Mouse (Mus musculus) heart, postnatal 25 days (tissue): ENCODE measurements at regions not wholly inside any gene's neighbourhood (a gene's known extent, or its start where the extent isn't known, plus 50 kb on each side); places are given as distances from the start of the nearest gene placed in this dataset.

ENCODE experiments used
- DNase-seq: peaks from one replicate; pipeline ENCODE4 v3.0.0; 2022; ENCODE audit warnings: low spot score
- intact Hi-C: fragments of 180-260 bp; cut with DNase I; formaldehyde crosslinking; loops from one replicate; pipeline ENCODE4 v1.15.1; 2025

GRCm38 (mm10) chr1:167905424-167905823 lies 216.4 kb downstream of the Lmx1a start:
- DNase-seq: no peak

GRCm38 (mm10) chr1:167912074-167912473 lies 223.0 kb downstream of the Lmx1a start:
- intact Hi-C loops: no loop called here
- DNase-seq: no peak

More at GRCm38 (mm10) chr1:167905424-167905823, 216.4 kb downstream of the Lmx1a start:
- intact Hi-C loops: no loop called here

GRCm38 (mm10) chr1:167914982-167915561 lies 226.0 kb downstream of the Lmx1a start:
- no peak for DNase-seq
- intact Hi-C loops: no loop called here

GRCm38 (mm10) chr1:167915578-167916275 lies 226.7 kb downstream of the Lmx1a start:
- intact Hi-C loops: no loop called here
- no peak for DNase-seq

GRCm38 (mm10) chr1:167922917-167923316 lies 233.9 kb downstream of the Lmx1a start:
- intact Hi-C loops: no loop called here
- DNase-seq: no peak

- DNase-seq: no peak
- intact Hi-C loops: no loop called here
Observed at GRCm38 (mm10) chr1:167928060-167928467, 239.0 kb downstream of the Lmx1a start.

GRCm38 (mm10) chr1:167929729-167930341 lies 240.8 kb downstream of the Lmx1a start:
- intact Hi-C loops: no loop called here
- DNase-seq: no peak

- intact Hi-C loops: no loop called here
- DNase-seq: no peak
Observed at GRCm38 (mm10) chr1:167932088-167932487, 243.1 kb downstream of the Lmx1a start.

GRCm38 (mm10) chr1:167936726-167937125 lies 247.7 kb downstream of the Lmx1a start:
- intact Hi-C loops: loop anchor here (5.0 kb wide), 1 partner anchor 1521 kb away; no protein-coding TSS in a partner anchor
- DNase-seq: no peak

GRCm38 (mm10) chr1:167938176-167938575 lies 249.1 kb downstream of the Lmx1a start:
- intact Hi-C loops: loop anchor here (5.0 kb wide), 1 partner anchor 1519 kb away; no protein-coding TSS in a partner anchor
- no peak for DNase-seq

GRCm38 (mm10) chr1:167942037-167942470 lies 253.0 kb downstream of the Lmx1a start:
- intact Hi-C loops: loop anchor here (5.0 kb wide), 2 partner anchors 270 to 1405 kb away; no protein-coding TSS in a partner anchor
- DNase-seq: no peak

GRCm38 (mm10) chr1:167943121-167943520 lies 254.1 kb downstream of the Lmx1a start:
- intact Hi-C loops: loop anchor here (5.0 kb wide), 2 partner anchors 269 to 1404 kb away; no protein-coding TSS in a partner anchor
- no peak for DNase-seq

GRCm38 (mm10) chr1:167945615-167946252 lies 256.7 kb downstream of the Lmx1a start:
- DNase-seq: no peak
- intact Hi-C loops: no loop called here

- DNase-seq: no peak
- intact Hi-C loops: no loop called here
Observed at GRCm38 (mm10) chr1:167947866-167948265, 258.8 kb downstream of the Lmx1a start.

GRCm38 (mm10) chr1:167951717-167952116 lies 262.7 kb downstream of the Lmx1a start:
- intact Hi-C loops: no loop called here
- DNase-seq: no peak

GRCm38 (mm10) chr1:167958531-167958930 lies 269.5 kb downstream of the Lmx1a start:
- no peak for DNase-seq
- intact Hi-C loops: no loop called here

- peak; percentile 22 for DNase-seq
- intact Hi-C loops: no loop called here
Observed at GRCm38 (mm10) chr1:167969545-167969944, 280.5 kb downstream of the Lmx1a start.

- no peak for DNase-seq
- intact Hi-C loops: no loop called here
Observed at GRCm38 (mm10) chr1:167969985-167970384, 280.9 kb downstream of the Lmx1a start.

- intact Hi-C loops: no loop called here
- DNase-seq: no peak
Observed at GRCm38 (mm10) chr1:167976708-167977107, 287.7 kb downstream of the Lmx1a start.

- intact Hi-C loops: no loop called here
- no peak for DNase-seq
Observed at GRCm38 (mm10) chr1:167979187-167979586, 290.1 kb downstream of the Lmx1a start.
